Mouse (Mus musculus) midbrain, embryonic 16.5 days (tissue): ENCODE results near the gene Zfp933. TPM values are rescaled to one million over a fixed set of nuclear protein-coding genes. Genes with fewer than 3 reads are reported as not detected.

Experiments used
- ATAC-seq: fragments of 200-750 bp; cut with Nextera tagmentation; 2 replicates; pipeline ENCODE4 v1.8.0; 2017; ENCODE audit warnings: moderate TSS enrichment
- H3K27ac ChIP-seq: fragments of 300-500 bp; sonication (generic); 2 replicates; pipeline ENCODE4 v1.5.1; 2014; ENCODE audit warnings: mild to moderate bottlenecking, low read length, mixed read lengths
- H3K27me3 ChIP-seq: fragments of 300-500 bp; sonication (generic); 2 replicates; pipeline ENCODE4 v1.6.1; 2014; ENCODE audit warnings: low read depth, low read length, mixed read lengths; ENCODE audit not compliant: control insufficient read depth, insufficient read depth
- H3K36me3 ChIP-seq: fragments of 300-500 bp; sonication (generic); 2 replicates; pipeline ENCODE4 v1.6.1; 2014; ENCODE audit warnings: mild to moderate bottlenecking, low read length, moderate library complexity, mixed read lengths; ENCODE audit not compliant: control insufficient read depth, insufficient read depth
- H3K4me1 ChIP-seq: fragments of 300-500 bp; sonication (generic); 2 replicates; pipeline ENCODE4 v1.6.1; 2014; ENCODE audit warnings: mild to moderate bottlenecking, low read length, mixed read lengths; ENCODE audit not compliant: control insufficient read depth, insufficient read depth
- H3K4me2 ChIP-seq: fragments of 300-500 bp; sonication (generic); 2 replicates; pipeline ENCODE4 v1.6.1; 2014; ENCODE audit warnings: mild to moderate bottlenecking, low read length, mixed read lengths
- H3K4me3 ChIP-seq: fragments of 300-500 bp; sonication (generic); 2 replicates; pipeline ENCODE4 v1.5.1; 2014; ENCODE audit warnings: low read depth, mild to moderate bottlenecking, low read length, moderate library complexity, mixed read lengths
- H3K9ac ChIP-seq: fragments of 300-500 bp; sonication (generic); 2 replicates; pipeline ENCODE4 v1.6.1; 2014; ENCODE audit warnings: low read depth, low read length, mixed read lengths
- H3K9me3 ChIP-seq: fragments of 300-500 bp; sonication (generic); replicated peaks from 2 replicates; pipeline ENCODE4 v1.6.1; 2014; ENCODE audit warnings: mild to moderate bottlenecking, low read length, mixed read lengths; ENCODE audit not compliant: control insufficient read depth, poor library complexity, severe bottlenecking
- WGBS: fragments of 180-500 bp; shearing (Covaris S2); extraction: QIAGEN DNeasy Blood & Tissue Kit; methylation state at CpG from one replicate; pipeline ENCODE4 v1.1.7; 2014; 5-methylcytosine and 5-hydroxymethylcytosine counted together
- polyA plus RNA-seq: library from polyadenylated mRNA; unstranded; fragments of >200 nt; fragmentation: Nextera tagmentation; extraction: Ambion mirVana; gene quantifications from 2 replicates; pipeline ENCODE4 v1.2.1, GENCODE M21; 2015

The Zfp933 gene
- 5.9 and 7.5 TPM in 2 replicates for polyA plus RNA-seq

DNA sequence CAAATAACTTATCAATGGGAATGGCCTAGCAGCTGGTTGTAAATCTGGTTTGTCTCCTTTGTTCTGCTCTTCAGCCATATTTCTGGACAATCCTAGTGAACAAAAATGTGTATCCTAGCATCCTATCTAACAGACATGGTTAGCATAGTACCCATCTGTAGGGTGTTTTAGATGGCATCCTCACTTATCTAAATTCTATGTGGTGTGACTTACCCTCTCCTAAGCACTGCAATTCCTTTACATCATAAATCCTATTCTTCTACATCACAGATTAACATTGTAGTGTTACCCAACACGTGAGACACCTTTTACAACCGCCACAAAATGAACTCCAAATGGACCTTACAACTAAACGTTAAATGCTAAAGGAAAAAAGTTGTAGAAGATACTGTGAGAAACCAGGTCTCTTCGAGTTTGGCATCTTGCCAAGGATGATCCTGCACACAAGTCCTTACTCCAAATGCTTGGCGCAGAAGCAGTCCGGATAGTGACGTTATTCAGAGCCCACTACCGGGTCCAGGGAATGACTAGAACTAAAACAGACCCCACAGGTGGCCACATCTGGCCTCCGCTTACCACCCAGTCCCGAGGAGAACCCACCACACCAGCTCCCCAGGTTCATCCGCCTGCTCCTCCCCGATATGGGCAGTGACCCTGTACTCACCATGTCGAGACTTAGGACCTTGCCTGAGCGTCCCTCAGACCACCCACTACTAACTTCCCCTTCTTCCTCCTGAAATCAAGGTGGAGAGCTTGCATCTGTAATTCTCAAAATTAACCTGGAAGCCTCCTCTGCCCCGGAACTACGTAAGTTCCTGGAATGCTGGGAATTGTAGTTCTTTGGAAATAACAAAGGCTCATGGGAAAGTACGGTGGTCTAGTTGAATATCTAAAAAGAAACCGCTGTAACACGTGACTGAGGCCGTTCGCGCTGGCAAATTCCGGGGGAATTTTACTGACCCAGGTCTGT is at the start of gene Zfp933:
Zfp933 (minus strand) TSS at position 753 of the 970 bp plus-strand sequence.
- no peaks in the 10 kb centered on the region for H3K27me3 ChIP-seq
- peaks cover 8% of the 10 kb centered on the region for H3K4me1 ChIP-seq
- peak within 1 kb of the TSS; percentile 54 for H3K27ac ChIP-seq
- peak; percentile 90 for ATAC-seq
- H3K4me2 ChIP-seq, result peak within 1 kb of the TSS; percentile 68
- WGBS, result 3% methylated on average over 23 of the region's 23 CpGs
- H3K9ac ChIP-seq, result peak within 1 kb of the TSS; percentile 70
- peak within 1 kb of the TSS; percentile 59 for H3K4me3 ChIP-seq
- H3K36me3 ChIP-seq, result peaks cover 19% of the 10 kb centered on the region
- H3K9me3 ChIP-seq, result peaks cover 10% of the 10 kb centered on the region

DNA sequence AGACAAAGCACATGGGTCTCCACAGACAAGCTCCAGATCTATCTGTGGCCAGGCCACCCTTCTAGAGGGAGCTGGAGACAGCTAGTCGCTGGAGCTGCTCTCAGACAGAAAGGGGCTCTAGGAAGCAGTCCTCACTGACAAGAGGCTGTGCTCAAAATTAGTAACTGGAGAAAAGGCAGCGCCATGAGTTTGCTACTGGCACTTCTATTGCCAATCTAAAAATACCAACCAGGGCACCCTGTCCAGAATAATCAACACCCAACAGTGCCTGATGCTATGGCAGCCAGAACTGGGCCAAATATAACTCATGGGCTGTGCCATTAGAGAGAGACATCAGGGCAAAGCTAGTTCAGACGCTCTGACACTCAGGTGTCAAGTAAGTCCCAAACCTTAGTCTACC is 49.2 kb upstream of the Zfp933 start:
- Histone ChIP-seq H3K9ac (no peak overlapping the region), H3K4me2 (no peak overlapping the region), H3K4me1 (no peaks in the 10 kb centered on the region), H3K27ac (no peak overlapping the region), H3K9me3 (no peaks in the 10 kb centered on the region), H3K4me3 (no peak overlapping the region), H3K36me3 (peaks cover 34% of the 10 kb centered on the region), H3K27me3 (no peaks in the 10 kb centered on the region)
- no peak for ATAC-seq
- 95% methylated on average over 3 of the region's 3 CpGs for WGBS

DNA sequence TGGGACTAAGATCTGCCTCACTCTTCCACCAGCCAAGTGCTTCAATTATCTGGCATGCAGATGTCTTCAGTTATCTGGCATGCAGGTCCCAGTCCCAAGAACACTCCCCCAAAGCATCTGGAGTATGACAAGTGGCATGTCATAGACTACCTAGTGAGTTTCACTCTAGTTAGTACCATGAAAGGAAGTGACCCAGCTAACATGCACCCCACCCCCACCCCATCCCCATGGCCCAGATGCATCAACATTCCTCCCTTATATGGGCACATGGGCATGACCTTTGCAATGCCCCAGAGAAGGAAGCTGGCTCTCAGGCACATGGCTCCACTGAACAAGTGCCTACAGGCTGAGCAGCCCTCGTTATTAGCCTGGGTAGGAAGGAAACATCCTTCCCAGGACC is 48.2 kb upstream of the Zfp933 start:
- Histone ChIP-seq H3K27me3 (no peaks in the 10 kb centered on the region), H3K9ac (no peak overlapping the region), H3K9me3 (no peaks in the 10 kb centered on the region), H3K4me3 (no peak overlapping the region), H3K27ac (no peak overlapping the region), H3K36me3 (peaks cover 40% of the 10 kb centered on the region), H3K4me2 (no peak overlapping the region), H3K4me1 (no peaks in the 10 kb centered on the region)
- ATAC-seq, result no peak
- WGBS, result 74% methylated on average over 1 of the region's 1 CpGs

DNA sequence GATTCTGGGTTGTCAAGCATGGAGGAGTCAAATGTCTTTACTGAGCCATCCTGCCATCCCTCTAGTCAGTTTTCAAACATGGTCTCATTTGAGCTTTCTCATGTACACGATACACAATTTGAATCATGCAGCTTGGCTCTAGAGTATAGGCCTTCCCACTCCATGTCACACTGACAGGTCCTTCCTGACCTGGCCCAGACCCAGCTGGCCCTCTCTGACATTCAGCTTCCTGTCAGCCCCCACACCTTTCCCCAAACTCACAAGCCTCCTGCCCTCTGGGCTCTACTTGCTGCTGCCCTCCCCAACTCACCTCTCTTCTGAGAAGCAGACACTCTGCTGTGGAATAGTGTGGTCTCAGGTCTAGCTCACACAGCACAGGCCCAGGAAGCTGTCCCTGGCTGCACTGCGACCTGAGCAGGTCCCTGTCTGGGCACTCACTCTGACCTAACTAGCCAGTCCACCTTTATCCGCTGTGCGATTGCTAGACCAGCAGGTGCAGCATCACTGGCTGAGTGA is 47.7 kb upstream of the Zfp933 start:
- H3K27me3 ChIP-seq, result no peaks in the 10 kb centered on the region
- no peaks in the 10 kb centered on the region for H3K4me1 ChIP-seq
- no peak overlapping the region for H3K4me3 ChIP-seq
- no peak overlapping the region for H3K27ac ChIP-seq
- H3K4me2 ChIP-seq, result no peak overlapping the region
- no peak overlapping the region for H3K9ac ChIP-seq
- H3K36me3 ChIP-seq, result peaks cover 40% of the 10 kb centered on the region
- no peak for ATAC-seq
- 90% methylated on average over 4 of the region's 4 CpGs for WGBS
- no peaks in the 10 kb centered on the region for H3K9me3 ChIP-seq

DNA sequence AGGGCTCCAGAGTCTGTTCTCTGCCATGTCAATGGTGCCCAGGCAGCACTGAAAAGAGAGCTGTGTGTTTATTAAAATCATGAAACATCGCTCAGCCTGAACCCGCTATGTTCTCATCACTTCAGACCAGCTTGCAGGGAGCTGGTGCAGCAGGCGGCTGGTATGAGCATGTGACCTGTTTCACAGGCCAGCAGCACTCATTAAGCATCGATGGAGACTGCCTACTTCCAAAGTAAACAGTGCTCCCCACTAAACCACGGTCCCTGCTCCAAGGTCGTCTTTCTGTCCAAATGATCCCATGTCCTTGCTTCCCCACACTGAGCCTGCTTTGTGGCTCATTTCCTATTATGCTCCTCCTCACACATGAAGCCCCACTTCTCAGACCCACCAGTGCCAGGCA is 42.2 kb upstream of the Zfp933 start:
- ATAC-seq, result no peak
- WGBS, result 93% methylated on average over 6 of the region's 6 CpGs

DNA sequence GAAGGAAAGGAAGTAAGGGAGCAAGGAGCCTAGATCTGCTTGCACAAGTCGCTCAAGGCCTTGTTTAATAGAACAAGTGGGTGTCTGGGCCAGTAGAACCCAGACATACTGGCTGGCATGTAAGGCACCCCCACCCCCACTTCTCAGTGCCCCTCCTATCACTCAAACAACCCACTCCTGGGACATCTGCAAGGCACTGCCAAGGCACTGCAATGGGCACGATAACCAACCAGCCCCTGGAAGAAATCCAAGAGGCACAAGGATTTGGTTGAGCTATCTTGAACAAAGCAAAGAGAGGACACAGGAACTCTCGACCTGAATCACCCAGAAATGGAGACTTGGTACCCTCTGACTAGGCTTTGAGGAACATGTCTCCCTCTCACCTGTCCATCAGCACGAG is 40.1 kb upstream of the Zfp933 start:
- Histone ChIP-seq H3K4me2 (no peak overlapping the region), H3K4me1 (no peaks in the 10 kb centered on the region), H3K9ac (no peak overlapping the region), H3K9me3 (no peaks in the 10 kb centered on the region), H3K36me3 (peaks cover 58% of the 10 kb centered on the region), H3K27me3 (no peaks in the 10 kb centered on the region), H3K4me3 (no peak overlapping the region), H3K27ac (no peak overlapping the region)
- 85% methylated on average over 4 of the region's 4 CpGs for WGBS
- no peak for ATAC-seq

More for the DNA sequence above, 42.2 kb upstream of the Zfp933 start:
- Histone ChIP-seq H3K27ac (no peak overlapping the region), H3K9me3 (no peaks in the 10 kb centered on the region), H3K36me3 (peaks cover 48% of the 10 kb centered on the region), H3K27me3 (no peaks in the 10 kb centered on the region), H3K4me2 (no peak overlapping the region), H3K4me3 (no peak overlapping the region), H3K4me1 (no peaks in the 10 kb centered on the region), H3K9ac (no peak overlapping the region)

DNA sequence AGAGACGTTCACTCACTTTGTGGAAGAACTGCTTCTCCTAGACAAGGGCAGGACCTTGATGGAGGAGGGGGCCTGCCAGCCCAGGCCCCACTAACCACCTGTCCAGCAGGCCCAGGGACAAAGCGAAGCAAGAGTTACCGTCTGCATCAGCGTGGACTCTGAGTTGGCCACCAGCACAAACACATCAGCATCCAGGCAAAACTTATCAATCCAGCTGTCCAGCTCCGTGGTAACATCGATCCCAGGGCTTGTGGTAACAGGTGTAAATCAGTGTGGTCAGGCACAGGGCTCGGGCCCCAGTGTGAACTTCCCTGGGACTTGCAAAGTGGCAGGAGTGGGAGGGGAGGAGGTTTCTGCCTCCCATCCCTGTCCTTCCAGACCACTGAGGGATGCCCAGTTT is 39.1 kb upstream of the Zfp933 start:
- peaks cover 66% of the 10 kb centered on the region for H3K36me3 ChIP-seq
- WGBS, result 95% methylated on average over 7 of the region's 7 CpGs
- H3K9me3 ChIP-seq, result no peaks in the 10 kb centered on the region
- H3K4me3 ChIP-seq, result no peak overlapping the region
- no peak overlapping the region for H3K4me2 ChIP-seq
- H3K27ac ChIP-seq, result no peak overlapping the region
- no peak overlapping the region for H3K9ac ChIP-seq
- ATAC-seq, result no peak
- no peaks in the 10 kb centered on the region for H3K27me3 ChIP-seq
- no peaks in the 10 kb centered on the region for H3K4me1 ChIP-seq

DNA sequence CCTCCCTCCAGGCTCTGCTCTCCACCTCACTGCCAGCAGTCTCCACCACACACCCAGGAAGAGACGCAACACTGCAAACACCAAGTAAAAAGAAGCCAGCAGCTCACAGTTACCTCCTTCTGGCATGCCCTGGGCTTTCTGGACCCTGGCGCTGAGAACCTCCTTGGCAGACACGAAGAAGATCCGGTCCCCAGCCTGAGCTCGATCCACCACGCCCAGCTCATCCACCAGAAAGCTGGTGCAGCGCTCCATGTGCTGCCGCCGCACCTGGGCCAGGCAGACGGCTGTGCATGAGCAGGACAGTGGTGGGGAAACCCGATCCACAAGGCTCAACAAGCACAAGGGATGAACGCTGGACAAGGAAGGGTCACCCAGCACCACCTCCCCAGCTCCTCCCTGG is 38.0 kb upstream of the Zfp933 start:
- no peaks in the 10 kb centered on the region for H3K27me3 ChIP-seq
- no peaks in the 10 kb centered on the region for H3K4me1 ChIP-seq
- no peak overlapping the region for H3K4me3 ChIP-seq
- no peak overlapping the region for H3K27ac ChIP-seq
- H3K36me3 ChIP-seq, result peaks cover 68% of the 10 kb centered on the region
- no peak overlapping the region for H3K4me2 ChIP-seq
- no peak overlapping the region for H3K9ac ChIP-seq
- no peak for ATAC-seq
- no peaks in the 10 kb centered on the region for H3K9me3 ChIP-seq
- 94% methylated on average over 12 of the region's 12 CpGs for WGBS

DNA sequence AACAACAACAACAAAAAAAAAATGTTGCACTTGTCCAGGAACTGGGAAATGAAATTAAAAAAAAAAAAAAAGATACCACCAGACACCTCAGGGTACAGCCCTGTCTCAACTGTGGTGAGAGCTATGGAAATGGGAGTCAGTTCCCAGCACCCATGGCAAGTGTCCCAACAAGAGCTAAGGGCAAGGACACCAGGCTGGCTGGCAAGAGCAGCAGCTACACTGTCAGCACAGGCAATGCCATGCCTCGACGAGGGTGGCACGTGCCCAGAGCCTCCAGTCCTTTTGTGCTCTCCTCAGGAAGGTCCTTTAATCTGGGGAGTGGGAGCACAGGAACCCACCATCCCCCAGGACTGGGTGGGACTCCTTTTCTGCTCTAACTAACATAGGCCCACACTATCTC is 36.0 kb upstream of the Zfp933 start:
- Histone ChIP-seq H3K9me3 (no peaks in the 10 kb centered on the region), H3K4me1 (no peaks in the 10 kb centered on the region), H3K9ac (no peak overlapping the region), H3K27ac (no peak overlapping the region), H3K27me3 (no peaks in the 10 kb centered on the region), H3K4me3 (no peak overlapping the region), H3K36me3 (peaks cover 74% of the 10 kb centered on the region), H3K4me2 (no peak overlapping the region)
- ATAC-seq, result no peak
- 85% methylated on average over 3 of the region's 3 CpGs for WGBS
